Mouse (Mus musculus): ENCODE data around the gene Clasp2.

DNA sequence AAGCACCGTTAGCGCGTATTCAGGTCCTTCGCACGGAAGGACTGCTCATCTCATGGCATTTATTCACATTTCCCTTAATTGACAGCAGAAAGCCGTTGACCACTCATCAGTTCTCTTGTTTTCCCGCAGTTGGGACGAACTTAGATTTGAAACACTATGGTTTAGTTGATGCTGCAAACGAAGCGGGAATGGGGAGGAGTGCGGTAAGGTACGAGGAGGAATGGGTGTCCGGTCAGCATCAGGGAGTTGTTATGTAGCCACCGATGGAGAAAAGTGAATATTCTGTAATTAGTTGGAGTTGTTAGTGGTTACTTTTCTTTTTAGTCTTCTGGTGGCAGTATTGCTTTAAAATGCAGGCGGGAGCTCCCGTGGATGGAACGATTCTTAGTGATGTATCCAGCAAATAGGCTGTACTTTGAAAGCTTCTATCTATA, 1.1 kb downstream of the Clasp2 start:
- TF ChIP-seq CTCF (IDR thresholded peaks at IDR 0.05; ENCODE audit: insufficient read depth, low read length) (no peak), POLR2A (IDR thresholded peaks at IDR 0.05; ENCODE audit: borderline replicate concordance, extremely low read depth, low read depth, low read length) (no peak)
